In genomic region chr3:116094288-116094687, GRCm38 (mm10) we compare ENCODE assay signal across 22 mouse cellular contexts. TPM values are rescaled to one million over a fixed set of nuclear protein-coding genes. Genes with fewer than 3 reads are reported as not detected.
DNase-seq lines count a peak whose midpoint lies in the region; ATAC-seq and TF ChIP-seq lines count a peak whose summit lies in the region.
"Had no signal": no experiment of that assay in that cellular context is flagged by ENCODE, and none has a peak within 500 bp of the region (broad histone marks: within the 10 kb centered on the region; RNA-seq: fewer than 3 reads in every experiment).

No protein-coding gene starts in this region.

- no peaks in the 10 kb centered on the region for H3K27me3 ChIP-seq in lung, embryonic 14.5 days (ENCODE audit: insufficient read depth, low read length)
- no peaks in the 10 kb centered on the region for H3K27me3 ChIP-seq in lung, embryonic 15.5 days
- H3K27me3 ChIP-seq in lung, embryonic 16.5 days (ENCODE audit: control insufficient read depth, insufficient read depth, low read depth, low read length), result no peaks in the 10 kb centered on the region
- H3K27me3 ChIP-seq in lung, postnatal 0 days (replicated peaks; ENCODE audit: insufficient read depth, low read length), result no peaks in the 10 kb centered on the region
- H3K27me3 ChIP-seq: CH12.LX, Patski had no signal

- peak; percentile 57 for DNase-seq in lung, embryonic 14.5 days
- no peak for DNase-seq in lung, postnatal 14 days
- DNase-seq in lung, postnatal 4 days, result no peak
- no peak for DNase-seq in lung, postnatal 36 days
- peak; percentile 43 for DNase-seq in lung, postnatal 0 days (ENCODE audit: low spot score)
- no peak for DNase-seq in lung, adult 2 months
- DNase-seq: adrenal gland, adult 2 months; adrenal gland, adult 8-10 months; adrenal gland, postnatal 10 days; adrenal gland, postnatal 14 days; adrenal gland, postnatal 25 days; adrenal gland, postnatal 36 days; B cell, adult 2 months; cerebellum, adult 11 months; cerebellum, adult 11-12 months had no signal

- H3K9me3 ChIP-seq in lung, embryonic 14.5 days (ENCODE audit: low read depth, low read length), result peaks cover 3% of the 10 kb centered on the region; the same call in 1 of the 2 replicates
- H3K9me3 ChIP-seq in lung, embryonic 15.5 days, result no peaks in the 10 kb centered on the region
- peaks cover 4% of the 10 kb centered on the region for H3K9me3 ChIP-seq in lung, embryonic 16.5 days (ENCODE audit: control insufficient read depth, low read length)
- no peaks in the 10 kb centered on the region for H3K9me3 ChIP-seq in lung, postnatal 0 days (ENCODE audit: low read length)

- H3K27ac ChIP-seq in lung, embryonic 14.5 days (ENCODE audit: low read depth), result no peak overlapping the region
- H3K27ac ChIP-seq in lung, embryonic 15.5 days, result 0 out of 2 replicates have a peak overlapping the region, but pooled peaks have one; percentile 20
- H3K27ac ChIP-seq in lung, embryonic 16.5 days (ENCODE audit: low read length), result no peak overlapping the region
- H3K27ac ChIP-seq in lung, postnatal 0 days (ENCODE audit: low read length), result no peak overlapping the region

- H3K4me3 ChIP-seq in lung, embryonic 14.5 days (ENCODE audit: low read depth, low read length), result no peak overlapping the region
- H3K4me3 ChIP-seq in lung, embryonic 15.5 days, result no peak overlapping the region
- H3K4me3 ChIP-seq in lung, embryonic 16.5 days (ENCODE audit: low read length), result no peak overlapping the region
- no peak overlapping the region for H3K4me3 ChIP-seq in lung, postnatal 0 days (ENCODE audit: low read depth, low read length)
- H3K4me3 ChIP-seq in lung, adult 2 months (replicated peaks; ENCODE audit: extremely low read depth, low read depth, low read length), result no peak overlapping the region

- TF ChIP-seq CTCF in lung, embryonic 14.5 days (IDR thresholded peaks at IDR 0.05; ENCODE audit: low read depth), result no peak
- no peak for TF ChIP-seq CTCF in lung, postnatal 0 days (IDR thresholded peaks at IDR 0.05)
- TF ChIP-seq CTCF in lung, adult 2 months (IDR thresholded peaks at IDR 0.05; ENCODE audit: insufficient read depth, low read length), result no peak

- no peak for ATAC-seq in lung, embryonic 14.5 days (ENCODE audit: insufficient read depth)
- no peak; the same call in 1 of the 2 replicates for ATAC-seq in lung, embryonic 15.5 days (ENCODE audit: borderline replicate concordance, extremely low read depth, low FRiP score, low TSS enrichment)
- peak; percentile 76 for ATAC-seq in lung, embryonic 16.5 days (ENCODE audit: low read depth)
- peak; percentile 25; the same call in 1 of the 2 replicates for ATAC-seq in lung, postnatal 0 days
- ATAC-seq: activated CD4-positive, CD25-positive, alpha-beta regulatory T cell, adult 4 months; CD4-positive, CD25-positive, alpha-beta regulatory T cell, adult 4 months; Patski had no signal

- 40% methylated on average over 2 of the region's 2 CpGs for WGBS in lung, embryonic 14.5 days
- 51% methylated on average over 2 of the region's 2 CpGs for WGBS in lung, embryonic 15.5 days
- 50% methylated on average over 2 of the region's 2 CpGs for WGBS in lung, embryonic 16.5 days
- WGBS in lung, postnatal 0 days, result 53% methylated on average over 2 of the region's 2 CpGs
- 82% methylated on average over 2 of the region's 2 CpGs for WGBS in lung, adult 2 months

- peaks cover 8% of the 10 kb centered on the region for H3K4me1 ChIP-seq in lung, embryonic 14.5 days (ENCODE audit: insufficient read depth)
- H3K4me1 ChIP-seq in lung, embryonic 15.5 days, result peaks cover 14% of the 10 kb centered on the region
- H3K4me1 ChIP-seq in lung, embryonic 16.5 days (replicated peaks; ENCODE audit: control insufficient read depth, insufficient read depth, low read length), result peaks cover 4% of the 10 kb centered on the region; the same call in 1 of the 2 replicates
- no peaks in the 10 kb centered on the region for H3K4me1 ChIP-seq in lung, postnatal 0 days (ENCODE audit: insufficient read depth, low read depth, low read length)
- H3K4me1 ChIP-seq in lung, adult 2 months (ENCODE audit: control insufficient read depth, insufficient read depth, low read length), result no peaks in the 10 kb centered on the region

- no peaks in the 10 kb centered on the region for H3K36me3 ChIP-seq in lung, embryonic 14.5 days (ENCODE audit: insufficient read depth)
- no peaks in the 10 kb centered on the region for H3K36me3 ChIP-seq in lung, embryonic 15.5 days
- H3K36me3 ChIP-seq in lung, embryonic 16.5 days (ENCODE audit: control insufficient read depth, insufficient read depth, low read length), result no peaks in the 10 kb centered on the region
- no peaks in the 10 kb centered on the region for H3K36me3 ChIP-seq in lung, postnatal 0 days (ENCODE audit: insufficient read depth, low read length)
- H3K36me3 ChIP-seq: G1E had no signal

- TF ChIP-seq POLR2A in lung, adult 2 months (IDR thresholded peaks at IDR 0.05; ENCODE audit: borderline replicate concordance, extremely low read depth, low read depth, low read length), result no peak

- no peak for TF ChIP-seq EP300 in lung, postnatal 0 days (IDR thresholded peaks at IDR 0.05)

- H3K9ac ChIP-seq in lung, embryonic 14.5 days, result no peak overlapping the region
- no peak overlapping the region for H3K9ac ChIP-seq in lung, embryonic 15.5 days
- no peak overlapping the region for H3K9ac ChIP-seq in lung, embryonic 16.5 days (ENCODE audit: low read length)
- no peak overlapping the region for H3K9ac ChIP-seq in lung, postnatal 0 days (replicated peaks; ENCODE audit: low read depth)

- no peak overlapping the region for H3K4me2 ChIP-seq in lung, embryonic 14.5 days
- no peak overlapping the region for H3K4me2 ChIP-seq in lung, embryonic 15.5 days
- no peak overlapping the region for H3K4me2 ChIP-seq in lung, embryonic 16.5 days (ENCODE audit: low read depth, low read length)
- no peak overlapping the region for H3K4me2 ChIP-seq in lung, postnatal 0 days (replicated peaks; ENCODE audit: low read depth, low read length)

RNA-seq across cellular contexts. Expression of gene Vcam1, which starts 35.2 kb away (rescaled TPM):
- polyA plus RNA-seq in lung, embryonic 14.5 days (2014; fragmentation: Nextera tagmentation; extraction: Ambion mirVana), result 78.6 and 93.8 TPM in 2 replicates
- polyA plus RNA-seq in lung, embryonic 15.5 days (2015; fragmentation: Nextera tagmentation; extraction: Ambion mirVana), result 94.4 and 106 TPM in 2 replicates
- polyA plus RNA-seq in lung, embryonic 16.5 days (2015; fragmentation: Nextera tagmentation; extraction: Ambion mirVana), result 117 and 118 TPM in 2 replicates
- 54.1 and 55.0 TPM in 2 replicates for polyA plus RNA-seq in lung, postnatal 0 days (2015; fragmentation: Nextera tagmentation; extraction: Ambion mirVana)
- polyA plus RNA-seq in lung, adult 2 months (2012; rRNA removed), result 9.6 and 10.2 TPM in 2 replicates
- polyA plus RNA-seq: G1E had no signal

Comparison
In these comparisons a context has a peak if more than half of its experiments do, and no peak if none do; other contexts are left out.
1. ATAC-seq: peak in lung, embryonic 16.5 days (single experiment) and lung, postnatal 0 days (single experiment); none in lung, embryonic 14.5 days (single experiment) and lung, embryonic 15.5 days (single experiment).
2. DNase-seq: peak in lung, embryonic 14.5 days (single experiment) and lung, postnatal 0 days (single experiment); none in lung, postnatal 14 days (single experiment), lung, postnatal 4 days (0 of 2), lung, postnatal 36 days (single experiment) and lung, adult 2 months (single experiment).